Mouse (Mus musculus) limb, embryonic 10.5 days (tissue): Measurements from ENCODE around the gene Lactb. TPM values are rescaled to one million over a fixed set of nuclear protein-coding genes. Genes with fewer than 3 reads are reported as not detected.

Experiments
- DNase-seq: peaks from one replicate; pipeline ENCODE4 v3.0.0-alpha.2; 2017; ENCODE audit warnings: low spot score
- H3K27ac ChIP-seq: fragments of 300-500 bp; sonication (generic); 2 replicates; pipeline ENCODE4 v1.5.1; 2016; ENCODE audit warnings: mild to moderate bottlenecking
- H3K27me3 ChIP-seq: fragments of 300-500 bp; sonication (generic); 2 replicates; pipeline ENCODE4 v1.6.1; 2016; ENCODE audit warnings: low read depth, mild to moderate bottlenecking; ENCODE audit not compliant: poor library complexity, severe bottlenecking
- H3K36me3 ChIP-seq: fragments of 300-500 bp; sonication (generic); 2 replicates; pipeline ENCODE4 v1.6.1; 2016; ENCODE audit warnings: mild to moderate bottlenecking, moderate library complexity
- H3K4me1 ChIP-seq: fragments of 300-500 bp; sonication (generic); 2 replicates; pipeline ENCODE4 v1.6.1; 2016
- H3K4me3 ChIP-seq: fragments of 300-500 bp; sonication (generic); 2 replicates; pipeline ENCODE4 v1.5.1; 2016; ENCODE audit warnings: mild to moderate bottlenecking, moderate library complexity
- H3K9me3 ChIP-seq: fragments of 300-500 bp; sonication (generic); replicated peaks from 2 replicates; pipeline ENCODE4 v1.6.1; 2016; ENCODE audit warnings: mild to moderate bottlenecking
- WGBS: fragments of 180-500 bp; shearing (Covaris S2); methylation state at CpG from one replicate; pipeline ENCODE4 v1.1.7; 2016; 5-methylcytosine and 5-hydroxymethylcytosine counted together
- polyA plus RNA-seq: library from polyadenylated mRNA; unstranded; fragments of >200 nt; fragmentation: Nextera tagmentation; extraction: Ambion mirVana; gene quantifications from 2 replicates; pipeline ENCODE4 v1.2.1, GENCODE M21; 2016

Lactb gene
- polyA plus RNA-seq, 1 experiment from 2014 or later, result 9.3 TPM

- no peak for DNase-seq
- Histone ChIP-seq H3K36me3 (no peaks in the 10 kb centered on the region), H3K9me3 (no peaks in the 10 kb centered on the region), H3K27me3 (no peaks in the 10 kb centered on the region), H3K4me3 (no peak overlapping the region), H3K27ac (no peak overlapping the region), H3K4me1 (peaks cover 4% of the 10 kb centered on the region)
- 84% methylated on average over 19 of the region's 19 CpGs for WGBS
Observed at GRCm38 (mm10) chr9:66933869-66934808, 41.1 kb downstream of the Lactb start.

DNA sequence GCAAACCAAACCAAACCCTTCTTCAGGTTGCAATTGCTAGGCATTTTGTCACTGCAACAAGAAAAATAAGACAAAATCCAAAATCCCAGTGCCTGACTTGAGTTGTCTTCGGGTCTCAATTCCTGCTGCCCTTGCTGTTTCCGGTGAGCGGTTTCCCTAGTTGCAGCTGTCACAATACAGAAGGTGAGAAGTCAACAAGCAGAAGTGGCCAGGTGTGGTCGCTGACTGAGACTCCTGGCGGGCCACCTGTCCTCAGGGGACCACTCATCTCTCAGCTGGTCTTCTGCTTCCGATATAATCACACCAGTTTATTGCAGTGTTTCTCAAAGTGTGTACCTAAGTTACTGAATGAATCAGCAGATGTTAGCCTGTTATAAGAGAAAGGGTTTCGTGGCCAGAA, 44.9 kb downstream of the Lactb start:
- Histone ChIP-seq H3K9me3 (no peaks in the 10 kb centered on the region), H3K36me3 (no peaks in the 10 kb centered on the region), H3K4me1 (peaks cover 10% of the 10 kb centered on the region), H3K4me3 (no peak overlapping the region), H3K27ac (no peak overlapping the region), H3K27me3 (no peaks in the 10 kb centered on the region)
- DNase-seq, result no peak
- WGBS, result 71% methylated on average over 7 of the region's 7 CpGs

- Histone ChIP-seq H3K27me3 (no peaks in the 10 kb centered on the region), H3K4me1 (peaks cover 10% of the 10 kb centered on the region), H3K9me3 (no peaks in the 10 kb centered on the region), H3K4me3 (no peak overlapping the region), H3K27ac (no peak overlapping the region), H3K36me3 (no peaks in the 10 kb centered on the region)
- DNase-seq, result no peak
- WGBS, result 85% methylated on average over 8 of the region's 8 CpGs
Observed at GRCm38 (mm10) chr9:66927696-66928402, 47.4 kb downstream of the Lactb start.

DNA sequence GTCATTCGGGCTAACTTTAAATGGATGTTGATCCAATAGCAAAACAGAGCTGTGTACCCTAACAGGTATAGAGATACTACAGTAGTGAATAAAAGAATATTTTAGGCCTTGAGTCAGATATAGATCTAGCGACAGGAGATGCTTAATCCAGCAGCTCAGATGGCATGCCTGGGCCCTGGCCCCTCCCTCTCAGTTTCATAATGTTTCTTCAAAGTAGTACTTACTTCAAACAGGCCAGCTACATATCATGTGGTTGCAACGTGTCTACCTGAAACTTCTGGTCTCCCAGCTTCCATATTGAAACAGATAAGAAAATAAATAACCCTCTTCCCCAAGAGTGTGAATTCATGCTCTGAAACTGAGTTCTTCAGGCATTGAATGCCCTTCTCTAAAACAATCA, 49.4 kb downstream of the Lactb start:
- Histone ChIP-seq H3K9me3 (no peaks in the 10 kb centered on the region), H3K4me1 (peaks cover 11% of the 10 kb centered on the region), H3K27me3 (no peaks in the 10 kb centered on the region), H3K27ac (no peak overlapping the region), H3K36me3 (no peaks in the 10 kb centered on the region), H3K4me3 (no peak overlapping the region)
- 85% methylated on average over 3 of the region's 3 CpGs for WGBS
- DNase-seq, result no peak

- Histone ChIP-seq H3K4me3 (no peak overlapping the region), H3K27me3 (no peaks in the 10 kb centered on the region), H3K36me3 (no peaks in the 10 kb centered on the region), H3K9me3 (no peaks in the 10 kb centered on the region), H3K27ac (no peak overlapping the region), H3K4me1 (peaks cover 22% of the 10 kb centered on the region)
- no peak for DNase-seq
- WGBS, result 93% methylated on average over 1 of the region's 1 CpGs
Observed at GRCm38 (mm10) chr9:66922076-66922475, 53.2 kb downstream of the Lactb start.

DNA sequence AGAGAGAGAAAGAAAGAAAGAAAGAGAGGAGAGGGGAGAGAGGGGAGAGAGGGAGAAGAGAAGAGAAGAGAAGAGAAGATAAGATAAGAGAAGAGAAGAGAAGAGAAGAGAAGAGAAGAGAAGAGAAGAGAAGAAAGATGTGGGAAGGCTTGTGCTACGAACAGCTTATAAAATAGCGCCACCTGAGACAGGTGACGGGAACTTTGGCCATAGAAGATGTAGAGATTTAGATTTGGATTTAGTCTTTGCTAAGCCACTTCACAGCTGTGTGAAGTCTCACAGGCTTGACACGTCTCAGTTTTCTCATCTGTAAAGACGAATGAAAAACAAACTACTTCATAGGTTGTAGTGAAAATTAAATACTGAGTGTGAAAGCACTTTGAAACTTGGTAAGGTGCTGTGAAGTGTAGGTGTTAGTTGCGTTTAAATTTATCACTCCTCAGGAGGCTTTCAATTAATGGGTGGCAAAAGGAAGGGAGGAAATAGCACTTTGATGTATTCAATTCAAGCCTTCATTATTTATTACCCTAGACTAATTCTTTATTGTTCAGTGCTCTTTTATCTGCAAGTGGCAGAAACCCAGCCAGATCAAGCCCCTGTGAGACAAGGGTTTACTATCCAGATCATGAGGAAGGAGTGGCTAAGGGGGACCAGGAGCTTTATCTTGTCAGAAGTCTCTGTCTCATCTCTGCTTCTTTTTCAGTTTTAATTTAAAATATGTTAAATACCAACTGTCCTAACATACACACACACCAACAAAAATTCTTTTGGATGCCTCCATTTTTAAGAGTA, 54.6 kb downstream of the Lactb start:
- WGBS, result 3% methylated on average over 6 of the region's 6 CpGs
- Histone ChIP-seq H3K4me1 (peaks cover 22% of the 10 kb centered on the region), H3K9me3 (no peaks in the 10 kb centered on the region), H3K36me3 (no peaks in the 10 kb centered on the region), H3K4me3 (peak overlapping the region; percentile 73), H3K27ac (peak overlapping the region; percentile 91), H3K27me3 (no peaks in the 10 kb centered on the region)
- no peak for DNase-seq

GRCm38 (mm10) chr9:66919981-66920380, 55.3 kb downstream of the Lactb start:
- H3K36me3 ChIP-seq, result no peaks in the 10 kb centered on the region
- H3K9me3 ChIP-seq, result no peaks in the 10 kb centered on the region
- H3K27me3 ChIP-seq, result no peaks in the 10 kb centered on the region
- peak overlapping the region; percentile 73 for H3K4me3 ChIP-seq
- peaks cover 27% of the 10 kb centered on the region for H3K4me1 ChIP-seq
- H3K27ac ChIP-seq, result peak overlapping the region; percentile 91
- under 1% methylated on average over 14 of the region's 14 CpGs for WGBS
- peak; percentile 59 for DNase-seq

DNA sequence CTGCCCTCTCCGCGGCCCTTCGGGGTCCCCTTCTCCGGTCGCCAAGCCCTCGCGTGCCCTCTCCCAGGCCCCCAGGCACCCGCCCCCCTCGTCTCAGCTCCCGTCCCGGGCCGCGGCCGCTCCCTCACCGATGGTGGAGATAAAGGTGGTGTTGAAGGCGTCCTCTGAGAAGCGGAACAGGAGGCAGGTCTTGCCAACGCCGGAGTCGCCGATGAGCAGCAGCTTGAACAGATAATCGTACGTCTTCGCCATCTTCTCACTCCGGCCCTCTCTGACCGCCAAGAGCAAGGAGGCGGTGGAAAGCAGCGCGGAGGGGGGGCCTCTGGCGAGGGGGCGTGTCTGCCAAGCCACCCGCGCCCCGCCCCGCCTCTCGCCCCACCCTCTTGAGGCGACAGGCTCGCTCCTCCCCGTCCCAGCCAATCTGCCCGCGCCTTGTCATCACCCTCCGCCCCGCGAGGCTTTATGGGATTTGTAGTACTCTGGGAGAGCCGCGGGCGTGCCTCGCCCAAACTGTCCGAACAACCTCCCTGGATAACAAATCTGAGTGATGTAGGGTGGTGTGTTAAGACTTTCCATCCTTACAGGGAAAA, 55.8 kb downstream of the Lactb start, which contains the start of gene Rab8b:
Rab8b (minus strand) TSS at position 306 of the 590 bp plus-strand sequence.
- WGBS, result under 1% methylated on average over 49 of the region's 49 CpGs
- peak within 1 kb of the TSS; percentile 91 for H3K27ac ChIP-seq
- H3K4me3 ChIP-seq, result peak within 1 kb of the TSS; percentile 73
- peak; percentile 100 for DNase-seq
- peaks cover 27% of the 10 kb centered on the region for H3K4me1 ChIP-seq
- no peaks in the 10 kb centered on the region for H3K27me3 ChIP-seq
- no peaks in the 10 kb centered on the region for H3K36me3 ChIP-seq
- H3K9me3 ChIP-seq, result no peaks in the 10 kb centered on the region

DNA sequence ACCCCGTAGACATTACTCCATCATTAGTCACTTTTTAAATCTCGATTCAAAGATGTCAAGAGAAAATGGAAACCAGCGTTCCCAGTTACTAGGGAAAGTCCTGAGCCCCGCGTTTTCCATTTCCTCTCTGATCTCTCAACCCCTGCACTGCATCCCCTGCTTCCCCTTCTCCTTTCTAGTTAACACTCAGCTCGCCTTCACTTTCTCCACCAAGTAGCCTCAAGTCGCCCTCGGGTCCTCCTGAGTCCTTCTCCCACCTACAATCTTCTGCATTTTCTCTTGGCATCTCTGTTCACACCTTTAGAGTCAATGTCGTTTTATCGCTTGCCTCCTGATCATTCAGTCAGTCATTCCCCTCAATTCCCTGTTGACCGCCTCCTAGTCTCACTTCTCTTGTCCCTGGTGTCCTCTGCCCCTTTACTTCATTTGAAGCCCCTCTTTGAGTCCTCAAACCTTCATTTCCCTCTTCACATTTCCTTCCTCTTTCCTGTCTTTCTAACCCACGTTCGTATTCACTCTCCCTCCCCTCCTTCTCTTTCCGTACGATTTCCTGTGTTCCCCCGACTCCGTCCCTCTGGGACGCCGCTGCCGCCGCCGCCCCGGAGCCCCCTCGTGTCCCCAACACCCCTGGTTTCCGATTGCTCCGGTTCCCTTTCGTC, 56.5 kb downstream of the Lactb start:
- Histone ChIP-seq H3K27ac (peak overlapping the region; percentile 91), H3K9me3 (no peaks in the 10 kb centered on the region), H3K36me3 (no peaks in the 10 kb centered on the region), H3K27me3 (no peaks in the 10 kb centered on the region), H3K4me1 (peaks cover 27% of the 10 kb centered on the region), H3K4me3 (peak overlapping the region; percentile 73)
- WGBS, result 4% methylated on average over 27 of the region's 27 CpGs
- peak; percentile 52 for DNase-seq

DNA sequence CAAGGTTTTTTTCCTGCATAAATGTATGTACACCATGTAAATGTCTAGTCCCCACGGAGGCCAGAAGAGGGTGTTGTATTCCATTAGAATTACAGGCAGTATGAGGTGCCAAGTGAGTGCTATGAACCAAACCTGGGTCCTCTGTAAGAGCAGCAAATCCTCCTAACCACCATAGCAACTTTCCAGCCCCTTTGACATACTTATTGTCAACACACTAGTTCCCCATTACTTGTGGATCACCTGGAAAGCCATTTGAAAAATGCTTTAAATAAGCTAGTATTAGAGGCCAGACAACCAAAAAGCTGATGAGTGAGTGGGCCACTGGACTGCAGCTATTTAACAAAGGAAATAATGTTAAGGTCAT, 57.4 kb downstream of the Lactb start:
- 69% methylated on average over 1 of the region's 1 CpGs for WGBS
- H3K4me3 ChIP-seq, result no peak overlapping the region

DNA sequence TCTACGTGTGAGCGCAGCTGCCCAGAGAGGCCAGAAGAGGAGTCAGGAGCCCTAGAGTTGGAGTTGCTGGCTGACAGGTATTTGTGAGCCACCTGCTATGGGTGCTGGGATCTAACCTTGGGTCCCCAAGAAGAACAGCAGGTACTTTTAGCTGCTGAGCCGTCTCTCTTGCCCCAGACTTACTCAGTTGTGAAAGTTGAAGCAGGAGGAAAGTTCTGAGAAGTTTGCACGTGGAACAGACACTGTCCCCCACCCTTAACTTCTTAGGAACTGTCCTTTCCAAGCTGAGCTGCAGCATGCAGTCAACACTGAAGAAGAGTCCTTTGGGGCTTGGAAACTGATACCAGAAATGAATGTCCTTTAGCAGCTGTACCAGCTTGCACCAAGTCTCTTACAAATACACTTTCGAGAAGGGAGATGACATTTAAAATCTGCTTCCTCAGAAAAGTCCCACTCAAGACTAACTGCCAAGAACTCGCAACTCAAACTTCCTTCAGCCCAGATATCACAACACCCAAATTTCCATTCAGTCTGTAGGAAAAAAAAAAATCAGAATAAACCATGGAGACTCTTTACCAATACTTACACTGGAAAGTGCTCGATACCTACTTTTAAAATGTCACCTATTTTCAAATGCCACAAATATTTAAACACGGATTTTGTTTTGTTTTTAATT, 57.9 kb downstream of the Lactb start:
- WGBS, result 91% methylated on average over 8 of the region's 8 CpGs
- no peak for DNase-seq
- Histone ChIP-seq H3K27ac (no peak overlapping the region), H3K4me3 (no peak overlapping the region), H3K36me3 (peaks cover 5% of the 10 kb centered on the region; the same call in 1 of the 2 replicates), H3K27me3 (no peaks in the 10 kb centered on the region), H3K4me1 (peaks cover 27% of the 10 kb centered on the region), H3K9me3 (no peaks in the 10 kb centered on the region)

More for the DNA sequence above, 57.4 kb downstream of the Lactb start:
- DNase-seq, result no peak
- H3K36me3 ChIP-seq, result peaks cover 2% of the 10 kb centered on the region; the same call in 1 of the 2 replicates
- H3K27ac ChIP-seq, result no peak overlapping the region
- H3K27me3 ChIP-seq, result no peaks in the 10 kb centered on the region
- no peaks in the 10 kb centered on the region for H3K9me3 ChIP-seq
- peaks cover 27% of the 10 kb centered on the region for H3K4me1 ChIP-seq
